In genomic region chr14:40968051-40968450, GRCm38 (mm10) we compare ENCODE assay signal across 7 mouse cellular contexts. TPM values are rescaled to one million over a fixed set of nuclear protein-coding genes. Genes with fewer than 3 reads are reported as not detected.
DNase-seq lines count a peak whose midpoint lies in the region; ATAC-seq and TF ChIP-seq lines count a peak whose summit lies in the region.

No protein-coding gene starts in this region.

- TF ChIP-seq CTCF in hindbrain, postnatal 0 days (IDR thresholded peaks at IDR 0.05; ENCODE audit: low read depth) = no peak
- no peak for TF ChIP-seq CTCF in kidney, adult 2 months (conservative IDR thresholded peaks at IDR 0.05; ENCODE audit: insufficient read depth, insufficient read length, low read depth, low read length)

- intact Hi-C loops in left cerebral cortex, postnatal 14 days (cut with DNase I) = no loop called here

- DNase-seq in kidney, adult 11 months = no peak
- DNase-seq in hindbrain, postnatal 0 days (ENCODE audit: low spot score) = no peak
- peak; percentile 45 for DNase-seq in naive thymus-derived CD4-positive, alpha-beta T cell, adult 2 months (ENCODE audit: low read depth)
- no peak for DNase-seq in left cerebral cortex, postnatal 14 days (ENCODE audit: low spot score in 2 of 2)
- DNase-seq in kidney, adult 2 months = no peak

- no peaks in the 10 kb centered on the region for H3K9me3 ChIP-seq in kidney, embryonic 16.5 days (ENCODE audit: low read length)
- H3K9me3 ChIP-seq in embryonic facial prominence, embryonic 13.5 days = no peaks in the 10 kb centered on the region
- no peaks in the 10 kb centered on the region for H3K9me3 ChIP-seq in hindbrain, postnatal 0 days (ENCODE audit: low read length)

- WGBS in kidney, embryonic 16.5 days = 85% methylated on average over 2 of the region's 2 CpGs
- WGBS in embryonic facial prominence, embryonic 13.5 days = 86% methylated on average over 2 of the region's 2 CpGs
- 84% methylated on average over 2 of the region's 2 CpGs for WGBS in hindbrain, postnatal 0 days
- WGBS in kidney, adult 2 months = 94% methylated on average over 2 of the region's 2 CpGs

- H3K4me1 ChIP-seq in kidney, embryonic 16.5 days (ENCODE audit: insufficient read depth, low read length) = peaks cover 35% of the 10 kb centered on the region
- peaks cover 32% of the 10 kb centered on the region for H3K4me1 ChIP-seq in embryonic facial prominence, embryonic 13.5 days
- H3K4me1 ChIP-seq in hindbrain, postnatal 0 days (ENCODE audit: insufficient read depth, low read length) = peaks cover 15% of the 10 kb centered on the region
- peaks cover 25% of the 10 kb centered on the region for H3K4me1 ChIP-seq in kidney, adult 2 months (ENCODE audit: control insufficient read depth, insufficient read depth, low read length)

- peak overlapping the region; percentile 91; the same call in 1 of the 2 replicates for H3K27ac ChIP-seq in kidney, embryonic 16.5 days (ENCODE audit: low read length)
- no peak overlapping the region for H3K27ac ChIP-seq in embryonic facial prominence, embryonic 13.5 days
- H3K27ac ChIP-seq in hindbrain, postnatal 0 days = peak overlapping the region; percentile 86; the same call in 1 of the 2 replicates
- H3K27ac ChIP-seq in kidney, adult 2 months (ENCODE audit: insufficient read depth, low read depth, low read length) = no peak overlapping the region

- no peaks in the 10 kb centered on the region for H3K27me3 ChIP-seq in kidney, embryonic 16.5 days (ENCODE audit: insufficient read depth, low read length)
- no peaks in the 10 kb centered on the region for H3K27me3 ChIP-seq in embryonic facial prominence, embryonic 13.5 days
- no peaks in the 10 kb centered on the region; the same call in 1 of the 2 replicates for H3K27me3 ChIP-seq in hindbrain, postnatal 0 days (ENCODE audit: insufficient read depth, low read length)
- no peaks in the 10 kb centered on the region for H3K27me3 ChIP-seq in kidney, adult 2 months (replicated peaks; ENCODE audit: control insufficient read depth, insufficient read depth, low read length)

- no peaks in the 10 kb centered on the region for H3K36me3 ChIP-seq in kidney, embryonic 16.5 days (ENCODE audit: insufficient read depth, low read length)
- no peaks in the 10 kb centered on the region for H3K36me3 ChIP-seq in embryonic facial prominence, embryonic 13.5 days
- H3K36me3 ChIP-seq in hindbrain, postnatal 0 days (ENCODE audit: insufficient read depth, low read length) = no peaks in the 10 kb centered on the region
- H3K36me3 ChIP-seq in kidney, adult 2 months (ENCODE audit: control insufficient read depth, insufficient read depth, low read length) = no peaks in the 10 kb centered on the region

- peak overlapping the region; percentile 66 for H3K4me2 ChIP-seq in kidney, embryonic 16.5 days (replicated peaks; ENCODE audit: low read depth, low read length)
- no peak overlapping the region for H3K4me2 ChIP-seq in embryonic facial prominence, embryonic 13.5 days
- peak overlapping the region; percentile 76 for H3K4me2 ChIP-seq in hindbrain, postnatal 0 days (ENCODE audit: low read depth, low read length)

- no peak for TF ChIP-seq POLR2A in kidney, adult 2 months (IDR thresholded peaks at IDR 0.05; ENCODE audit: low read depth, low read length)

- H3K4me3 ChIP-seq in kidney, embryonic 16.5 days (ENCODE audit: low read length) = no peak overlapping the region; the same call in 1 of the 2 replicates
- peak overlapping the region; percentile 89; the same call in 1 of the 2 replicates for H3K4me3 ChIP-seq in embryonic facial prominence, embryonic 13.5 days
- no peak overlapping the region for H3K4me3 ChIP-seq in hindbrain, postnatal 0 days (ENCODE audit: low read length)
- no peak overlapping the region for H3K4me3 ChIP-seq in kidney, adult 2 months (ENCODE audit: insufficient read depth, low read depth, low read length)

- ATAC-seq in kidney, embryonic 16.5 days (ENCODE audit: low FRiP score, low TSS enrichment) = no peak
- no peak for ATAC-seq in embryonic facial prominence, embryonic 13.5 days (ENCODE audit: insufficient number of reproducible peaks, insufficient read depth, low FRiP score, low TSS enrichment, low read depth)
- ATAC-seq in hindbrain, postnatal 0 days = no peak

- no peak overlapping the region for H3K9ac ChIP-seq in kidney, embryonic 16.5 days (replicated peaks; ENCODE audit: low read length)
- H3K9ac ChIP-seq in embryonic facial prominence, embryonic 13.5 days = no peak overlapping the region
- 0 out of 2 replicates have a peak overlapping the region, but pooled peaks have one; percentile 91 for H3K9ac ChIP-seq in hindbrain, postnatal 0 days (replicated peaks; ENCODE audit: low read length)

RNA-seq across cellular contexts. Expression of gene Tspan14, which starts 1.4 kb away (rescaled TPM):
- 138 and 144 TPM in 2 replicates for polyA plus RNA-seq in kidney, embryonic 16.5 days (2015; fragmentation: Nextera tagmentation; extraction: Ambion mirVana)
- polyA plus RNA-seq in embryonic facial prominence, embryonic 13.5 days (2015; fragmentation: Nextera tagmentation; extraction: Ambion mirVana) = 87.6 and 91.1 TPM in 2 replicates
- total RNA-seq in hindbrain, postnatal 0 days (2014; rRNA removed) = 38.2 and 39.2 TPM in 2 replicates
- polyA plus RNA-seq in hindbrain, postnatal 0 days (2015; fragmentation: Nextera tagmentation; extraction: Ambion mirVana) = 30.4 and 35.2 TPM in 2 replicates
- 10 to 100 TPM; 57.8 to 70.3 TPM for total RNA-seq in left cerebral cortex, postnatal 14 days (2021)
- 119 and 121 TPM in 2 replicates for polyA plus RNA-seq in kidney, adult 2 months (2012; rRNA removed)

RNA-seq across cellular contexts. Expression of gene Fam213a, which starts 45.5 kb away (rescaled TPM):
- 109 and 111 TPM in 2 replicates for polyA plus RNA-seq in kidney, embryonic 16.5 days (2015; fragmentation: Nextera tagmentation; extraction: Ambion mirVana)
- polyA plus RNA-seq in embryonic facial prominence, embryonic 13.5 days (2015; fragmentation: Nextera tagmentation; extraction: Ambion mirVana) = 99.4 and 119 TPM in 2 replicates
- 35.1 and 35.3 TPM in 2 replicates for total RNA-seq in hindbrain, postnatal 0 days (2014; rRNA removed)
- polyA plus RNA-seq in hindbrain, postnatal 0 days (2015; fragmentation: Nextera tagmentation; extraction: Ambion mirVana) = 109 and 118 TPM in 2 replicates
- total RNA-seq in left cerebral cortex, postnatal 14 days (2021) = 100 to 1,000 TPM; 103 to 105 TPM
- 68.2 and 80.8 TPM in 2 replicates for polyA plus RNA-seq in kidney, adult 2 months (2012; rRNA removed)

Comparison
In these comparisons a context has a peak if more than half of its experiments do, and no peak if none do; other contexts are left out.
1. H3K27ac ChIP-seq: peak in kidney, embryonic 16.5 days (single experiment) and hindbrain, postnatal 0 days (single experiment); none in embryonic facial prominence, embryonic 13.5 days (single experiment) and kidney, adult 2 months (single experiment).